Mouse (Mus musculus) hindbrain, embryonic 11.5 days (tissue): ENCODE measurements at regions not wholly inside any gene's neighbourhood (a gene's known extent, or its start where the extent isn't known, plus 50 kb on each side); places are given as distances from the start of the nearest gene placed in this dataset.
"Not testable (repeated sequence)": the region's sequence is repeated elsewhere in the genome, so short reads cannot be mapped to it uniquely, and the experiment has no call there.

ENCODE experiments used
- ATAC-seq: fragments of 200-750 bp; cut with Nextera tagmentation; 2 replicates; pipeline ENCODE4 v1.8.0; 2017; ENCODE audit warnings: mild to moderate bottlenecking, moderate TSS enrichment, moderate library complexity; ENCODE audit not compliant: low FRiP score
- DNase-seq: peaks from one replicate; pipeline ENCODE4 v3.0.0-alpha.2; 2015; ENCODE audit warnings: low spot score
- H3K27ac ChIP-seq: fragments of 300-500 bp; sonication (generic); 2 replicates; pipeline ENCODE4 v1.5.1; 2014; ENCODE audit warnings: mild to moderate bottlenecking, low read depth, low read length
- H3K27me3 ChIP-seq: fragments of 300-500 bp; sonication (generic); 2 replicates; pipeline ENCODE4 v1.6.1; 2014; ENCODE audit warnings: mild to moderate bottlenecking, low read length, moderate library complexity, mixed read lengths; ENCODE audit not compliant: control insufficient read depth, insufficient read depth
- H3K36me3 ChIP-seq: fragments of 300-500 bp; sonication (generic); 2 replicates; pipeline ENCODE4 v1.6.1; 2014; ENCODE audit warnings: mild to moderate bottlenecking, low read length, moderate library complexity, mixed read lengths; ENCODE audit not compliant: control insufficient read depth, insufficient read depth
- H3K4me1 ChIP-seq: fragments of 300-500 bp; sonication (generic); replicated peaks from 2 replicates; pipeline ENCODE4 v1.6.1; 2014; ENCODE audit warnings: low read length, mixed read lengths; ENCODE audit not compliant: control insufficient read depth, insufficient read depth
- H3K4me2 ChIP-seq: fragments of 300-500 bp; sonication (generic); replicated peaks from 2 replicates; pipeline ENCODE4 v1.6.1; 2014; ENCODE audit warnings: mild to moderate bottlenecking, low read depth, low read length
- H3K4me3 ChIP-seq: fragments of 300-500 bp; sonication (generic); 2 replicates; pipeline ENCODE4 v1.5.1; 2014; ENCODE audit warnings: low read depth, low read length
- H3K9ac ChIP-seq: fragments of 300-500 bp; sonication (generic); 2 replicates; pipeline ENCODE4 v1.6.1; 2014; ENCODE audit warnings: low read depth, low read length
- H3K9me3 ChIP-seq: fragments of 300-500 bp; sonication (generic); 2 replicates; pipeline ENCODE4 v1.6.1; 2016; ENCODE audit warnings: low read length; ENCODE audit not compliant: control insufficient read depth
- WGBS: fragments of 180-500 bp; shearing (Covaris S2); extraction: QIAGEN DNeasy Blood & Tissue Kit; methylation state at CpG from one replicate; pipeline ENCODE4 v1.1.7; 2014; 5-methylcytosine and 5-hydroxymethylcytosine counted together

DNA sequence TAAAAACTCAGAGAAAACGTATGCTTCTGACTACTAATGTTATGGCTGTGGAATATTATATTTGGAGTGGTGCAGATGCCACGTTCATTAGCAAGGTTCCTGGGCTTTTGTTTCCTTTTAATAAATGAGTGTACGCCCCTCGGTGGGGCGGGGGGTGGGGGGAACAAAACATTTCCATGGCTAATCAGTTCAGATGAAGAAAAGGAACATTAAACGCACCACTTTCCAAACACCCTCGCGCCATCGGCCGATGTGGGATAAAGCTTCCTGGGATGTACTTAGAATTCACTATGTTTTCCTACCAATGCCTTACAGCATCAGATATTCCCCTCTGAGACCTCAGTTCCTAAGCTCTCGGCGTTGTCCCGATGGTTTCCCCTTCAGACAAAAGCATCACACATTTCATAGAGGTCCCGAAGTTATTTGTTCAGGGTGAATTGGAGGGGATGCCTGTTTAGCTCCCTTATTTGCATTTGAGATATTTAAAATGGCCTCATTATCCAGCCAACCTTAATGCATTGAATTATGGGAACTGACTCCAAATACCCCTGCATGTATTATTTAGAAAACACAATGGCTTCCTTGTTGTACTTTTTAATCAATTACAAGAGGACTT lies 155.5 kb upstream of the Pmfbp1 start:
- DNase-seq (no peak), ATAC-seq (peak; percentile 49; the same call in 1 of the 2 replicates)
- 0 out of 2 replicates have a peak, but pooled peaks cover 5% of the 10 kb centered on the region for H3K4me1 ChIP-seq
- H3K27ac ChIP-seq, result peak overlapping the region; percentile 73
- 56% methylated on average over 14 of the region's 14 CpGs for WGBS
- H3K36me3 ChIP-seq, result no peaks in the 10 kb centered on the region
- no peak overlapping the region for H3K9ac ChIP-seq
- H3K4me3 ChIP-seq, result no peak overlapping the region
- no peaks in the 10 kb centered on the region for H3K9me3 ChIP-seq
- no peak overlapping the region for H3K4me2 ChIP-seq
- no peaks in the 10 kb centered on the region for H3K27me3 ChIP-seq

DNA sequence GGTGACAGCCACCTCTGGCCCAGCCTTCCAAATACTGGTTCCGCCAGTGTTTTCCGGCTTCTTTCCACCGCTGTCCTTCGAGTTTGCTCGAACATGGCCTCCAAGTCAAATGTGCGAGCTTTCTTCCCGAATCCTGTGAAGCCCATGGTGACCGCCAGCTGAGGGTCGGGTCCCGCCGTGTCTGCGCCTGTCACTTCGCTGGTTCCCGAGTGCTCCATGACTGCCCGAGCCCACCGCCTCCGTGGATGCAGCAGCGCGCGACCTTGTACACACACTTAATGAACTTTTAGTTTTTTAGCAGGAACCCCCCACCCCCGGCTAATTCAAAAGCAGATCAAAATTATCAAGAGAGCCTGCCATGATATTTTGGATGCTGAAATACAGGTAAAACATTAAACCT lies 153.2 kb upstream of the Pmfbp1 start:
- not testable (repeated sequence) for ATAC-seq, H3K36me3 ChIP-seq, H3K4me3 ChIP-seq, H3K9ac ChIP-seq, H3K27me3 ChIP-seq, H3K4me2 ChIP-seq, H3K4me1 ChIP-seq, H3K27ac ChIP-seq, H3K9me3 ChIP-seq, DNase-seq
- 93% methylated on average over 21 of the region's 21 CpGs for WGBS

DNA sequence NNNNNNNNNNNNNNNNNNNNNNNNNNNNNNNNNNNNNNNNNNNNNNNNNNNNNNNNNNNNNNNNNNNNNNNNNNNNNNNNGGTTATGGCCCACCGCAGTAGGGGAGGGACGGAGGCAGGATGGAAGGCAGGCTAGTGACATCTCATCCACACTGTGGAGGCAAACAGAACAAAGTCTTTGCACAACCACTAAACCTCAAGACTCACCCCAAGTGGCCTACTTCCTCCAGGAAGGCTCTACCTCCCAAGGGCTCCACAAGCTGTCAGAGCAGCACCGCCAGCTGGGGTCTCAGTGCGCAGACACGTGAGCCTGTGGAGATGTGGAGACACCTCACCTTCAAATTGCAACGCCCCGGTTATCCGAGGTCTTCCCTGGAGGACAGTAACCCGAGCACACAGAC lies 138.7 kb upstream of the Pmfbp1 start:
- H3K27ac ChIP-seq, result no peak overlapping the region
- H3K36me3 ChIP-seq, result no peaks in the 10 kb centered on the region
- no peak overlapping the region for H3K4me3 ChIP-seq
- H3K27me3 ChIP-seq, result no peaks in the 10 kb centered on the region
- H3K4me1 ChIP-seq, result no peaks in the 10 kb centered on the region
- DNase-seq (no peak), ATAC-seq (no peak)
- H3K9ac ChIP-seq, result no peak overlapping the region
- no peak overlapping the region for H3K4me2 ChIP-seq
- H3K9me3 ChIP-seq, result no peaks in the 10 kb centered on the region
- 86% methylated on average over 9 of the region's 9 CpGs for WGBS

DNA sequence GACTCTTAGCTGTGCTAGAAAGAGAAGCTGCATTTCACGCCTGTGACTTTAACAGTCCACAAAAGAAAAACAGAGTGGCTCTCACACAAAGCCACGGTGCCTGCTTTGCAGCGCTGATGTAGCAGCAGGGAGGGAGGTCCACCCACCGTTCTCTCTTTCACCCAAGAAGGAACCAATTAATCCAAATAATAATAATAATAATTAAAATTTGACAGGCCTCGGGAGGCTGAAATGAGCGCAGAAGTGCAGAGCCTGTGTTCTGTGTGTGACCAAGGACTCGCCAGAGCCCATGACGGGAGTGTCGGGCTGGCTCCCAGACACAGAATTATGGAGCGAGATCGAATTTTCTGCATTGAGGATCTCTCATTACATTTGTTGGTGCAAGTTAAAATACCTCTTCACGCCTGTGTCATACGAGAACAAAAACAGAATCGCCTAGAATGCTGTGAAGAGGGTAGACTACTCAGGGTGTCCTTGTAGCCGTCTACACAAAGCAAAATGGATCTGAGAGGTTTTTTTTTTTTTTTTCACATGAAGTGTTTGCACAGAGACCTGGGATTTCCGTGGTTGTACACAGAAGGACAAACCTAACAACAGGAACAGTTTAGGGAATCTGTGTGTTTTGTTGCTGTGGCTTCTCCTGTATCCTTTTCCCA lies 134.3 kb upstream of the Pmfbp1 start:
- Histone ChIP-seq H3K36me3 (no peaks in the 10 kb centered on the region), H3K4me3 (peak overlapping the region; percentile 12; the same call in 1 of the 2 replicates), H3K4me2 (peak overlapping the region; percentile 35), H3K27ac (peak overlapping the region; percentile 93), H3K4me1 (no peaks in the 10 kb centered on the region), H3K27me3 (no peaks in the 10 kb centered on the region), H3K9ac (peak overlapping the region; percentile 57; the same call in 1 of the 2 replicates), H3K9me3 (no peaks in the 10 kb centered on the region)
- ATAC-seq (peak; percentile 55; the same call in 1 of the 2 replicates), DNase-seq (peak; percentile 58)
- WGBS, result 19% methylated on average over 16 of the region's 16 CpGs

DNA sequence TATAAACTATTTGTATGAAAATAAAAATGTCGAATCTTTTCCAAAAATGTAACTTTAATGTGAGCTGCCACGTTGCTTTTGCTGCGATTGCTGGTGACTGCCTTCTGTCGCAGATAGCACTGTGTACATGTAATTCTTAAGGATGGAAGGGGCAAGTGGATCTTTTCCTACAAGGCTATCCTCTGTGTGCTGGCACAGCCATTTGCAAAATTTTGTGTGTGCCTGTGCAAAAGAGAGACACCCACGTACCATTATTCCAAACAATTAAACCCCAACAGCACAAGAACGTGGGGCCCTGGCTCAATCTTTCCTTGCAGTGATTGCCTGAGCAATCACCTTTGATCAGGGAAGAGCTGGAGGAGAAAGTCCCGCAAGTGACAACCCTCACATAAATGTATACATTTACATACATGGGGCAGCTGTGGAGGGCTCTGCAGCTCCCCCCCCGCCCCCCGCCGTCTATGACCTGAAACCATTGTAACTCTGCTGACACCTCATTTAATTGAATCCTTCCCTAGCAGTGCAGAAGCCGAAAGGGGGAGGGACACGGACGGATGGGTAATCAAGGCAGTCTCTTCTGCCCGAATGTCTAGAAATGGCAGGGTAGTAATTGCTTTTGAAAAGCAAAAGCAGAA lies 133.6 kb upstream of the Pmfbp1 start:
- WGBS, result 12% methylated on average over 14 of the region's 14 CpGs
- ATAC-seq, result peak; percentile 75
- Histone ChIP-seq H3K9me3 (no peaks in the 10 kb centered on the region), H3K4me3 (no peak overlapping the region), H3K27ac (peak overlapping the region; percentile 93), H3K9ac (peak overlapping the region; percentile 57; the same call in 1 of the 2 replicates), H3K4me1 (no peaks in the 10 kb centered on the region), H3K27me3 (no peaks in the 10 kb centered on the region), H3K36me3 (no peaks in the 10 kb centered on the region), H3K4me2 (peak overlapping the region; percentile 35)
- DNase-seq, result peak; percentile 69

DNA sequence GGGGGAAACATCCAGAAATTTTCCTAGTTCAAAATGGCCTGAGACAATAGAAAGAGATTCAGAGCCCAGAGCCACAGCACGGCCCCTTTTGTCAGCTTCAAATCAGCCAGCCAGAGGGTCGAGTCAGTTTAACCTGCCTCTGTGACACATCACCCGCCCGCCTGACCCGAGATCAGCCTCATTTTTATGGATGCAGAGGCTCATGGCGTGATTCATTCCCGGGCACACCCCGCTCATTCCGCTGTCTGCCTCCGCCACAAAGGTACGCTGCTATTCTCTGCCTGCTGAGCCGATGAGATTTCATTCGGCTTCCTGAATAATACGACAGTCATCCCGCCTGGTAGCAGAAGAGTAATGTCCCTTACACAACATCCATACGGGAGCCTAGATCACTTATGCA lies 132.9 kb upstream of the Pmfbp1 start:
- H3K4me1 ChIP-seq, result no peaks in the 10 kb centered on the region
- ATAC-seq (peak; percentile 74), DNase-seq (peak; percentile 77)
- H3K4me2 ChIP-seq, result peak overlapping the region; percentile 35
- WGBS, result 7% methylated on average over 16 of the region's 16 CpGs
- 0 out of 2 replicates have a peak overlapping the region, but pooled peaks have one; percentile 3 for H3K4me3 ChIP-seq
- peak overlapping the region; percentile 57 for H3K9ac ChIP-seq
- no peaks in the 10 kb centered on the region for H3K9me3 ChIP-seq
- H3K27ac ChIP-seq, result peak overlapping the region; percentile 93
- no peaks in the 10 kb centered on the region for H3K36me3 ChIP-seq
- no peaks in the 10 kb centered on the region for H3K27me3 ChIP-seq

DNA sequence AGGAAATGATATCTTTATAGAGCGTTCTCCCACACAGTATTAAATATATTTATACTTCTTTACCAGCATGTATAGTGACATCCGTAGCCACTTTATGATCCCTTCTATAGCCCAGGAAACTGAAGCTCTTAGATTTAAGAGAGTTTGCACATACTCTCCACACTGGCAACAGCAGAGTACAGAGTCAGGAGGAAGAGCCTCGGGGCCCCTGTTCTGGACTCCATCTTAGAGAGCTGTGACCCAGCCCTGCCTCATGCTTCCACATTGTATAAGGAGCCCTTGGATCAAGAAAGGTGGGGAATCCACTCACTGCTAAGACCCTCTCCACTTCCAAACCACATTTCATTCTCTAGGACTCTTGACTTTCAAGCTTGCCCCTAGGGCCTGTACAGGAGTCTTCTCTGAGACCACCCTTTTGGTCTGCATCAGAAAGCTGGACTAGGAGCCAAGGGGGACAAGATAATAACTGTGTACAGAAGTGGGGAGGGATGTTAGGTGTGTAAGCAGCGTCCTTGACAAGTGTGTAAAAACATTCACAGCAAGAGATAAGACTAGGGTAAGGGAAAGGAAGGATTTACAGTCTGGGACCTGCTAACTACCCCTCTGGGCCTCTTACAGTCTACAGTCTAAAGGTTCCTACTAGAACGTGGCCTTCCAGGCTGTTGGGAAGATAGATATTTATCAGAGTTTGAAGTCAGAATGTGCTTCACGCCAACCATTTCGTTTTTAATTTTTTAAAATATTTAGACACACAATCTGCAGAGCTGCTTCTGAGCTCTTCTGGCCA lies 132.1 kb upstream of the Pmfbp1 start:
- H3K4me1 ChIP-seq, result no peaks in the 10 kb centered on the region
- H3K27me3 ChIP-seq, result no peaks in the 10 kb centered on the region
- DNase-seq, result no peak
- peak overlapping the region; percentile 93 for H3K27ac ChIP-seq
- H3K9me3 ChIP-seq, result no peaks in the 10 kb centered on the region
- H3K36me3 ChIP-seq, result no peaks in the 10 kb centered on the region
- no peak overlapping the region for H3K4me3 ChIP-seq
- 89% methylated on average over 7 of the region's 7 CpGs for WGBS
- H3K4me2 ChIP-seq, result no peak overlapping the region
- no peak overlapping the region for H3K9ac ChIP-seq
- no peak for ATAC-seq

DNA sequence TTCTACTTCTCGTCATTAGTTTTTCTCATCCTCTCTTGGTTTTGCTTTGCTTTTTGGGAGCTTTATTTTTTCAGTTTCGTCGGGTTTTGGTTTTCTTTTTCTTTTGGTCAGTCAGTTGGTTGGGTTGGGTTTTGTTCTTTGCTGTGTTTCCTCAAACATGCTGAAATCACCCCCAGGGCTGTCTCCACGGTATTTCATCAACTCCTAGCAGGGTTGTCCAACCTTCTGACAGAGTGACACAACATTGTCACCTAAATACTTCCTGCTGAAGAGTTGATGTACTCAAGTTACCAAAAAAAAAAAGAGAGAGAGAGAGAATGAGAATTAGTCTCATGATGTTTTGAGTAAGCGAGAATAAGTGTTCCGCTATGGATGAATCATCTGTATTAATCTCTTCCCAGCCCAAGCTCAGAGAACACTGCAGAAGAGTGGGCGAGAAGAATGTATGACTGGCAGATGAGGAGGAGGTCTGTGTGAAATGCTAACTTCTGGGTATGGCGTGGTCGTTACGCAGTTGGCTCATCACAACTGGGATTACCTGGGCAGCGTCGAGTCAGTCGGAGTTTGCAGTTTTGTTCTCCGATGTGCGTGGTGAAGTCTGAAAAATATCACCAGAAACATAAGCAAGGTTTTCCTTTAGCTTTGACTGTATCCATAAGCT lies 130.5 kb upstream of the Pmfbp1 start:
- no peak for ATAC-seq
- Histone ChIP-seq H3K4me2 (no peak overlapping the region), H3K27me3 (no peaks in the 10 kb centered on the region), H3K9me3 (no peaks in the 10 kb centered on the region), H3K4me3 (no peak overlapping the region), H3K36me3 (no peaks in the 10 kb centered on the region), H3K27ac (no peak overlapping the region), H3K9ac (no peak overlapping the region), H3K4me1 (no peaks in the 10 kb centered on the region)
- WGBS, result 92% methylated on average over 15 of the region's 15 CpGs
- DNase-seq, result no peak
